Mouse (Mus musculus) limb, embryonic 14.5 days (tissue): ENCODE results near the gene Atp6v1g2. TPM values are rescaled to one million over a fixed set of nuclear protein-coding genes. Genes with fewer than 3 reads are reported as not detected.

Source experiments
- ATAC-seq: fragments of 200-750 bp; cut with Nextera tagmentation; 2 replicates; pipeline ENCODE4 v1.8.0; 2017; ENCODE audit warnings: low read depth, moderate number of reproducible peaks, moderate TSS enrichment; ENCODE audit not compliant: low FRiP score
- DNase-seq: peaks from one replicate; pipeline ENCODE4 v3.0.0-alpha.2; 2015; ENCODE audit warnings: low spot score
- H3K27ac ChIP-seq: fragments of 300-500 bp; sonication (generic); replicated peaks from 2 replicates; pipeline ENCODE4 v1.5.1; 2014; ENCODE audit warnings: low read depth, mild to moderate bottlenecking, low read length, moderate library complexity, mixed read lengths
- H3K27me3 ChIP-seq: fragments of 300-500 bp; sonication (generic); 2 replicates; pipeline ENCODE4 v1.6.1; 2014; ENCODE audit warnings: low read length, mixed read lengths; ENCODE audit not compliant: control insufficient read depth, insufficient read depth
- H3K36me3 ChIP-seq: fragments of 300-500 bp; sonication (generic); 2 replicates; pipeline ENCODE4 v1.6.1; 2014; ENCODE audit warnings: mild to moderate bottlenecking, low read length, moderate library complexity, mixed read lengths; ENCODE audit not compliant: control insufficient read depth, insufficient read depth
- H3K4me1 ChIP-seq: fragments of 300-500 bp; sonication (generic); 2 replicates; pipeline ENCODE4 v1.6.1; 2014; ENCODE audit warnings: antibody characterized with exemption, low read length, mixed read lengths; ENCODE audit not compliant: control insufficient read depth, insufficient read depth
- H3K4me2 ChIP-seq: fragments of 300-500 bp; sonication (generic); replicated peaks from 2 replicates; pipeline ENCODE4 v1.6.1; 2014; ENCODE audit warnings: low read depth, mild to moderate bottlenecking, low read length, moderate library complexity; ENCODE audit not compliant: severe bottlenecking
- H3K4me3 ChIP-seq: fragments of 300-500 bp; sonication (generic); replicated peaks from 2 replicates; pipeline ENCODE4 v1.5.1; 2014; ENCODE audit warnings: low read length
- H3K9ac ChIP-seq: fragments of 300-500 bp; sonication (generic); 2 replicates; pipeline ENCODE4 v1.6.1; 2014; ENCODE audit warnings: mild to moderate bottlenecking, low read depth, low read length, moderate library complexity; ENCODE audit not compliant: severe bottlenecking
- H3K9me3 ChIP-seq: fragments of 300-500 bp; sonication (generic); 2 replicates; pipeline ENCODE4 v1.6.1; 2016; ENCODE audit warnings: low read length; ENCODE audit not compliant: control insufficient read depth
- POLR2A ChIP-seq: fragments of 200-500 bp; IDR thresholded peaks from 2 replicates; pipeline ENCODE4 v1.8.0; 2012; ENCODE audit warnings: inconsistent platforms, mild to moderate bottlenecking, moderate library complexity, borderline replicate concordance; ENCODE audit not compliant: insufficient read depth, insufficient read length; ENCODE audit errors: extremely low read depth
- WGBS: fragments of 180-500 bp; shearing (Covaris S2); extraction: QIAGEN DNeasy Blood & Tissue Kit; methylation state at CpG from one replicate; pipeline ENCODE4 v1.1.7; 2014; 5-methylcytosine and 5-hydroxymethylcytosine counted together
- polyA plus RNA-seq, 2 experiments: library from polyadenylated mRNA; depleted of rRNA in 1 of 2; stranded (reverse) in 1 of 2; unstranded in 1 of 2; fragments of >200 nt; fragmentation: Nextera tagmentation in 1 of 2; extraction: Ambion mirVana in 1 of 2; gene quantifications; 2 replicates each; pipeline versions ENCODE4 v1.2.1 to v1.2.3; 2012 to 2014

Gene Atp6v1g2
- polyA plus RNA-seq, 2 experiments, result 3.6 to 11.2 TPM

- Histone ChIP-seq H3K4me1 (no peaks in the 10 kb centered on the region), H3K27me3 (no peaks in the 10 kb centered on the region), H3K4me2 (no peak overlapping the region), H3K36me3 (no peaks in the 10 kb centered on the region), H3K27ac (no peak overlapping the region), H3K9me3 (no peaks in the 10 kb centered on the region), H3K4me3 (no peak overlapping the region), H3K9ac (no peak overlapping the region)
- no peak for TF ChIP-seq POLR2A
- DNase-seq (no peak), ATAC-seq (no peak)
- 83% methylated on average over 4 of the region's 4 CpGs for WGBS
Measured at GRCm38 (mm10) chr17:35202442-35202841, 31.0 kb upstream of the Atp6v1g2 start.

- Histone ChIP-seq H3K4me2 (no peak within 1 kb of the TSS), H3K4me3 (no peak within 1 kb of the TSS), H3K27ac (no peak within 1 kb of the TSS), H3K4me1 (no peaks in the 10 kb centered on the region), H3K9ac (no peak within 1 kb of the TSS), H3K27me3 (no peaks in the 10 kb centered on the region), H3K9me3 (no peaks in the 10 kb centered on the region), H3K36me3 (no peaks in the 10 kb centered on the region)
- TF ChIP-seq POLR2A, result no peak
- DNase-seq (no peak), ATAC-seq (no peak)
- WGBS, result 18% methylated on average over 19 of the region's 20 CpGs
Measured at GRCm38 (mm10) chr17:35204494-35205379, 28.7 kb upstream of the Atp6v1g2 start, which contains the start of gene Lta. Lta (minus strand) TSS chr17:35205351.

DNA sequence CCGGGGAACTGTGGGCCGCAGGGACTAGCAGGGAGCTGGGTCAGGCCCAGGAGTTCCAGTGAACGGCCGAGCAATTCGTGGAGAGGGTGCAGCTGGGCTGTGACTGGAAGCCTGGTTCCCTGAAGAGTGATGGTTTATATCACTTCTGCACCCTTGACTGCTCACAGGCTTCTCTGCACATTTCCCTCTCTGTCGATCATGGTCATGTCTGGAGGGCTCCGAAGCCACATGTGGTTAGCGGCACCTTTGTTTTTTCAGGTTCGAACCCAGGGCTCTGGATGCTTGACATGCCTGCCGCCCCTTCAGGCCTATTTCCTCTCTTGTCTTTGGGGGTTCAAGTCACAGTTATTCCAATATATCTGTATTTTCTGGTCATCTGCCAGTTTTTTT lies 28.1 kb upstream of the Atp6v1g2 start:
- Histone ChIP-seq H3K36me3 (no peaks in the 10 kb centered on the region), H3K4me2 (no peak overlapping the region), H3K27ac (no peak overlapping the region), H3K27me3 (no peaks in the 10 kb centered on the region), H3K9ac (no peak overlapping the region), H3K4me1 (no peaks in the 10 kb centered on the region), H3K9me3 (no peaks in the 10 kb centered on the region), H3K4me3 (no peak overlapping the region)
- ATAC-seq (no peak), DNase-seq (no peak)
- no peak for TF ChIP-seq POLR2A
- WGBS, result 58% methylated on average over 10 of the region's 10 CpGs

DNA sequence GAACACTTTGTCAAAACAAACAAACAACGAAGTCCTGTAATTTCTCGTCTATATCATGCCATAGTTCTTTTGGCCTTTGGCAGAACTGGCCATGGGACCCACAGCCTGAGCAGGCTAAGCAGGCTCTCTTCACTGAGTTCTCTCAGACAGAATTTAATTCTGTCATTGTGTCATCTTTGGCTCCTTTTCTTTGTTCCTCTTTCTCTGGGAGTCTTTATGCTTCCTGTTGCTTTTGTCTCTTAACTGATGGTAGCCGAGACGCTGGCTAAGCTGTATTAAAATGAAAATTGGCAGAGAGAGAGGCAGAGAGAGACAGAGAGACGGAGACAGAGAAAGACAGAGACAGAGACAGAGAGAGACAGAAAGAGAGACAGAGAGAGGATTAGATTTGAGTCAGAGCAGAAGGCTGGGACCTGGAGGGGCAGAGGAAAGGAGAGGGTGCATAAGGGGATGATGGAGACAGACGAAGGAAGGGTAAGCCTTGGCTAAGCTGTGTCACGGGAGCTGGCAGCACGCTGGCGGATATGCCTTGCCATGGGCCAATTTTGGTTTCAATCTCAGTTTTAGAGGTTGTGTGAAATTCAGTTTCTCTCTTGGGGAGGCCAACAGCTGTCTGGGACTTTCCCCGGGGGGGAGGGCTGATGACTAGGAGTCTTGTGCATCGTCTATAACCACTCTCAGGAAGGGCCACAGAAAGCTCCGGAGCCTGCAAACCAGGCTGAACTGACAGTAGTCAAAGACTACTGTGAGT lies 23.5 kb upstream of the Atp6v1g2 start:
- no peaks in the 10 kb centered on the region for H3K36me3 ChIP-seq
- H3K9ac ChIP-seq, result no peak overlapping the region
- no peaks in the 10 kb centered on the region for H3K4me1 ChIP-seq
- H3K4me2 ChIP-seq, result no peak overlapping the region
- H3K9me3 ChIP-seq, result no peaks in the 10 kb centered on the region
- DNase-seq (no peak), ATAC-seq (no peak)
- H3K27me3 ChIP-seq, result no peaks in the 10 kb centered on the region
- no peak overlapping the region for H3K27ac ChIP-seq
- TF ChIP-seq POLR2A, result no peak
- H3K4me3 ChIP-seq, result no peak overlapping the region
- 78% methylated on average over 12 of the region's 12 CpGs for WGBS

- Histone ChIP-seq H3K27ac (no peak overlapping the region), H3K36me3 (no peaks in the 10 kb centered on the region), H3K4me3 (no peak overlapping the region), H3K9ac (no peak overlapping the region), H3K9me3 (no peaks in the 10 kb centered on the region), H3K27me3 (no peaks in the 10 kb centered on the region), H3K4me2 (no peak overlapping the region), H3K4me1 (no peaks in the 10 kb centered on the region)
- no peak for ATAC-seq
- TF ChIP-seq POLR2A, result no peak
- 64% methylated on average over 3 of the region's 3 CpGs for WGBS
- DNase-seq, result no peak
Measured at GRCm38 (mm10) chr17:35210593-35210992, 22.9 kb upstream of the Atp6v1g2 start.
